Mouse (Mus musculus): ENCODE measurements around the gene Yipf6. TPM values are rescaled to one million over a fixed set of nuclear protein-coding genes. Genes with fewer than 3 reads are reported as not detected.

Yipf6 gene
- total RNA-seq, 1 experiment from 2014 or later: 24.4 TPM

Other genes with a start within 250 kb of the Yipf6 start
- 0.86 and 1.6 TPM in 2 replicates for gene Ophn1, start 45.3 kb upstream of the Yipf6 start, total RNA-seq (2017)
- gene Stard8, start 66.9 kb downstream of the Yipf6 start, total RNA-seq (2017): 3.6 and 5.8 TPM in 2 replicates
- 1.7 and 2.0 TPM in 2 replicates for gene Efnb1, start 199.8 kb downstream of the Yipf6 start, total RNA-seq (2017)

Measured in neutrophil, adult 5-6 weeks (primary cell).